Mouse (Mus musculus) spleen, adult 18-20 months (tissue): ENCODE results near the gene Ppp1r9b.

Experiments
- DNase-seq, 2 experiments: peaks; one replicate each; pipeline ENCODE4 v3.0.0; 2022; ENCODE audit warnings: mixed read lengths in 2 of 2

Ppp1r9b gene

GRCm38 (mm10) chr11:95053062-95053461, 62.2 kb downstream of the Ppp1r9b start:
- DNase-seq: no peak
